Mouse (Mus musculus) kidney, postnatal 25 days (tissue): ENCODE measurements at regions not wholly inside any gene's neighbourhood (a gene's known extent, or its start where the extent isn't known, plus 50 kb on each side); places are given as distances from the start of the nearest gene placed in this dataset.

Experiments used
- DNase-seq, 2 experiments: peaks; one replicate each; pipeline ENCODE4 v3.0.0; 2021; ENCODE audit warnings: mixed read lengths in 2 of 2

GRCm38 (mm10) chr15:102776218-102776850 lies 54.4 kb upstream of the Calcoco1 start:
- no peak for DNase-seq

- DNase-seq, result peak; percentile 79 to 93
Observed at GRCm38 (mm10) chr15:102780626-102781025, 58.6 kb upstream of the Calcoco1 start.

- peak; percentile 51 to 79 for DNase-seq
Observed at GRCm38 (mm10) chr15:102782988-102783799, 61.2 kb upstream of the Calcoco1 start.

- peak; percentile 74 to 86 for DNase-seq
Observed at GRCm38 (mm10) chr15:102785055-102785820, 63.3 kb upstream of the Calcoco1 start.

- no peak for DNase-seq
Observed at GRCm38 (mm10) chr15:102788846-102789518, 67.0 kb upstream of the Calcoco1 start.

GRCm38 (mm10) chr15:102797020-102797618 lies 75.1 kb upstream of the Calcoco1 start:
- no peak for DNase-seq

- DNase-seq, result no peak
Observed at GRCm38 (mm10) chr15:102800049-102800448, 78.1 kb upstream of the Calcoco1 start.

GRCm38 (mm10) chr15:102802265-102802813 lies 80.4 kb upstream of the Calcoco1 start:
- DNase-seq, result no peak

- peak in 1 of 2 experiments; percentile 41 for DNase-seq
Observed at GRCm38 (mm10) chr15:102807353-102807752, 85.4 kb upstream of the Calcoco1 start.

GRCm38 (mm10) chr15:102819181-102819580 lies 97.2 kb upstream of the Calcoco1 start:
- no peak for DNase-seq

GRCm38 (mm10) chr15:102839688-102840087 lies 81.2 kb upstream of the Hoxc13 start:
- DNase-seq, result no peak

- no peak for DNase-seq
Observed at GRCm38 (mm10) chr15:102862374-102862773, 58.5 kb upstream of the Hoxc13 start.

- no peak for DNase-seq
Observed at GRCm38 (mm10) chr15:102866788-102867187, 54.1 kb upstream of the Hoxc13 start.
